Mouse (Mus musculus) ovary, postnatal 36 days (tissue): ENCODE results near the gene Vmn1r49.
"Not testable (repeated sequence)": the region's sequence is repeated elsewhere in the genome, so short reads cannot be mapped to it uniquely, and the experiment has no call there.

Source experiments
- DNase-seq: peaks from one replicate; pipeline ENCODE4 v3.0.0; 2022; ENCODE audit warnings: low spot score, mixed read lengths

Gene Vmn1r49

DNA sequence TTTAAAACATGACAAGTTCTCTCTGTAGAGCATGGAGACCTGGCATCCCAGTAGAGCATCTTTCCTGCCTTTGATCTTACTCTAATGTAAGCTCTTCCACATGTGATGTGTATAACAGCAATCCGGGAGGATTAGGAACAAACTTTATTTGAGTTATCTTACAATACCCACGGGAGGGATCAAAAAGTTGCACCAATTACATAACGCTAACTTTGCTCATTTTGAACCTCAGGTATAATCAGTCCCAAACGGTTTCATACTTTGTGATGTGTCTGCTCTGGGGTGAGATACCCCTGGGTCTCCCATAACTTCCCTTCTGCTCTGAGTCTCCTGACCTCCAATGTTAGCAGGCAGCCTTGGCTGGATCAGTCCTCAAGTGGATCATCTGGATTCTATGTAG is at the start of gene Vmn1r49:
Gene Vmn1r49 (minus strand): TSS at position 101 of the 400 bp plus-strand sequence.
- DNase-seq = no peak

DNA sequence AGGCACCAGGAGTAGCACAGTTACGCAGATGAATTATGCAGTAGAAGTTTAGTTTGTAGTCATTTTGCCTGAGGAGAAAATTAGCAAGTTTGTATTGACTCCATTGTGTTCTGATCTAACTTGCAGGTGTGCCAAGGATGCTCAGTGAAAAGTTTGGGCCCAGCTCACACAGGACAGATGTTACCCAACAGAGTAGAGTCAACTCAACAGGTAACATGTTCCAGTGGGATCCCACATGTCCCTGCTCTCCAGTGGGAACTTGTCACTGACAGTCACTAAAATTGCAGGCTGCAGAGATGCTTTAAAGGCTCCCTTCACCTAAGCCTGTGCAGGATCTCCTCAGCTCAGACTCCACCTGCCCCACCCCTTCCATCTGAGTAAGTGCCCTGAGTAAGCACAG is 44.0 kb upstream of the Vmn1r49 start, which contains the start of gene Vmn1r51:
Gene Vmn1r51 (plus strand): TSS at position 301 of the 400 bp plus-strand sequence.
- DNase-seq = not testable (repeated sequence)

DNA sequence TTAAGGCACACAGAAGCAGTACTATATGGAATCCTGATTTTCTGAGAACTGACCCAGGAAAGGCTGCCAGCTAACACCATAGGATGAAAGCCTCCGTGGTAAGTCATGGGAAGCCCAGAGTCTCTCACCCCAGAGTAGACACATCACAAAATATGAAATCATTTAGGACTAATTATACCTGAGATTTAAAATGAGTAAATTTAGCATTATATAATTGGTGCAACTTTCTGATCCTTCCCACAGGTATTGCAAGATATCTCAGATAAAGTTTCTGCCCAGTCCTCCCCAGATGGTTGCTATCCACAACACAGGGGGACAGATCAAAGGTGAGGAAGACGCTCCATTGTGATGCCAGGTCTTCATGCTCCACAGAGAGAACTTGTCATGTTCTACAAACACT is 22.8 kb upstream of the Vmn1r49 start, which contains the start of gene Vmn1r50:
Gene Vmn1r50 (plus strand): TSS at position 301 of the 400 bp plus-strand sequence.
- DNase-seq = no peak

DNA sequence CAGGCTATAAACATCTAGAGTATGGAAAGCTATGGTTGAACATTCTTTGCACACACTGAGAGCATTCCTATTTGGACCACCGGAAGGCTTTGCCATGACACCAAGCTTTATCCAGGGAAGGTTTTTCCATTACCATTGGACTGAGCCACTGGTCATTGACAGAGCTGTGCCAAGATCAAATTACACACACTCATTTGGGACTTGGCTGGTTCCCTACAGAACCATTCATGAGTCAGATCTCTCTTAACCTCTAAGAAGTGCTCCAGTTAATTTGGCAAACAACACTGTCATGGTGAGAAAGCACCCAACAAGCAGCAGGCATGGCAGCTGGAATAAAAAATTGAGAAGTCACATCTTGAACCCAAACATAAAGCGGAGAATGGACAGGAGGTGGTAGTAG is 22.3 kb upstream of the Vmn1r49 start:
- no peak for DNase-seq

DNA sequence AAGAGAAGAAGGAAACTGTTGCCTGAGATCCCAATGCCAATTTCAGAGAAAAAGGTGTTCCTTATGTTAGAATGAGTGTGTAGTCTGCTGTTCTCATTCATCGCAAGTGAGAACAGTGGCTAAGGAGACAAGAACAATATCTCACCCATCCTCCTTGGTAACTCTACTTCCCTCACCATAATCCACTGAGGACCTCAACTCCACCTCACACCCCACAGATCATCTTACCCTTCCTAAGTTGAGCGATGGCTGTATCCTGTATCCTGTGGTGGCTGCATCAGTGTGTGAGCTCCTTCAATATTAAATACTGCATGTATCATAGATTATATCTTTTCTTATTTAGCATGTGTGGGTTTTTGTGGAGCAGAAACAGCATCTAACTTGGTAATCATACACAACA is 41.6 kb downstream of the Vmn1r49 start, which contains the start of gene Vmn1r48:
Gene Vmn1r48 (minus strand): TSS at position 101 of the 400 bp plus-strand sequence.
- DNase-seq = not testable (repeated sequence)
